15 mouse cellular contexts compared by ENCODE assay signal in the genomic region with DNA sequence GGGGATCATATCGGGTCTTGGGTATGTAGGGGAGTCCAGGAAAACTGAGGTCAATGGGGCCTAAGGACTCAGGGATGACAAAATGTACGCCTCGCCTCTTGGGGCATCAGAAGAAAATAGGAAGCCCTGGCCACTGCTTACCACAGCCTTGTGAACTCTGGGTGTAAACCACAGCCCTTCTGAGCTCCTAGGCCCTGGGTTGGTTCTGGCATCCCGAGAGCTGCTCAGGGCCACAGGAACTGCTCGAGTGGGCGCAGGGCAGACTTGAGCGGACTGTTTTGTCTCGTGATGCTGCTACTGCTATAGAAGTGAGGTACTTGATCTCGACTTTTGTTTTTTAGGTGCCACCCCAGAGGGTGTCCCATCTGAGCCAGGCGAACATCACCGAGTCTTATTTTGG. TPM values are rescaled to one million over a fixed set of nuclear protein-coding genes. Genes with fewer than 3 reads are reported as not detected.
"Had no signal": no experiment of that assay in that cellular context is flagged by ENCODE, and none has a peak within 500 bp of the region (broad histone marks: within the 10 kb centered on the region; RNA-seq: fewer than 3 reads in every experiment).

No protein-coding gene starts in this region.

- DNase-seq: kidney, adult 8-10 months; kidney, postnatal 36 days; lung, adult 18-20 months; lung, postnatal 36 days; right cerebral cortex, postnatal 4 days; spleen, adult 18-20 months; thymus, postnatal 4 days had no signal

- H3K27me3 ChIP-seq: limb, embryonic 15.5 days; midbrain, embryonic 12.5 days; neural tube, embryonic 12.5 days had no signal

- H3K4me3 ChIP-seq: limb, embryonic 15.5 days; megakaryocyte, embryonic 14.5 days; midbrain, embryonic 12.5 days; myocyte; neural tube, embryonic 12.5 days had no signal

- ATAC-seq: intestine, postnatal 0 days had no signal

- H3K4me1 ChIP-seq: midbrain, embryonic 12.5 days had no signal

- H3K27ac ChIP-seq: liver, embryonic 14.5 days; midbrain, embryonic 12.5 days; neural tube, embryonic 12.5 days had no signal

- H3K9me3 ChIP-seq: limb, embryonic 15.5 days; midbrain, embryonic 12.5 days; neural tube, embryonic 12.5 days had no signal

- H3K36me3 ChIP-seq: limb, embryonic 15.5 days; midbrain, embryonic 12.5 days; neural tube, embryonic 12.5 days had no signal

RNA-seq across cellular contexts. Expression of a gene that starts 17.6 kb away (rescaled TPM):
- total RNA-seq: neutrophil, adult 5-6 weeks had no signal
